ENCODE assay signal across 7 mouse cellular contexts in genomic region chr5:122693431-122694207, GRCm38 (mm10). TPM values are rescaled to one million over a fixed set of nuclear protein-coding genes. Genes with fewer than 3 reads are reported as not detected.
DNase-seq lines count a peak whose midpoint lies in the region; ATAC-seq lines count a peak whose summit lies in the region.

No protein-coding gene starts in this region.

- peak; percentile 52 for ATAC-seq in forebrain, embryonic 14.5 days
- ATAC-seq in kidney, embryonic 14.5 days (ENCODE audit: low FRiP score, low TSS enrichment), result no peak

- H3K27me3 ChIP-seq in forebrain, embryonic 14.5 days (replicated peaks; ENCODE audit: control insufficient read depth, insufficient read depth, low read length), result no peaks in the 10 kb centered on the region
- no peaks in the 10 kb centered on the region for H3K27me3 ChIP-seq in kidney, embryonic 14.5 days (ENCODE audit: control insufficient read depth, insufficient read depth, low read length)

- no peak overlapping the region for H3K9ac ChIP-seq in forebrain, embryonic 14.5 days (ENCODE audit: low read length)
- H3K9ac ChIP-seq in kidney, embryonic 14.5 days (ENCODE audit: low read depth, low read length), result no peak overlapping the region

- no peaks in the 10 kb centered on the region for H3K36me3 ChIP-seq in forebrain, embryonic 14.5 days (ENCODE audit: control insufficient read depth, insufficient read depth, low read length)
- no peaks in the 10 kb centered on the region for H3K36me3 ChIP-seq in kidney, embryonic 14.5 days (ENCODE audit: control insufficient read depth, insufficient read depth, low read length)

- H3K4me2 ChIP-seq in forebrain, embryonic 14.5 days (ENCODE audit: low read length), result no peak overlapping the region
- H3K4me2 ChIP-seq in kidney, embryonic 14.5 days (replicated peaks; ENCODE audit: low read depth, low read length), result no peak overlapping the region

- 23% methylated on average over 13 of the region's 13 CpGs for WGBS in forebrain, embryonic 14.5 days
- WGBS in kidney, embryonic 14.5 days, result 43% methylated on average over 13 of the region's 13 CpGs

- no peaks in the 10 kb centered on the region for H3K9me3 ChIP-seq in forebrain, embryonic 14.5 days (replicated peaks; ENCODE audit: control insufficient read depth, low read length)
- H3K9me3 ChIP-seq in kidney, embryonic 14.5 days (ENCODE audit: control insufficient read depth, low read length), result no peaks in the 10 kb centered on the region

- H3K27ac ChIP-seq in forebrain, embryonic 14.5 days (ENCODE audit: low read depth, low read length), result peak overlapping the region; percentile 48; the same call in 1 of the 2 replicates
- H3K27ac ChIP-seq in kidney, embryonic 14.5 days (ENCODE audit: low read depth, low read length), result no peak overlapping the region

- H3K4me3 ChIP-seq in forebrain, embryonic 14.5 days (ENCODE audit: low read depth, low read length), result no peak overlapping the region
- H3K4me3 ChIP-seq in kidney, embryonic 14.5 days (ENCODE audit: low read length), result no peak overlapping the region

- DNase-seq in right cerebral cortex, adult 18-20 months, result peak; percentile 55
- DNase-seq in right cerebral cortex, adult 2 months (ENCODE audit: low spot score in 2 of 2), result no peak
- peak; percentile 70 for DNase-seq in forebrain, embryonic 14.5 days (ENCODE audit: low spot score)
- peak; percentile 86 for DNase-seq in mesoderm, embryonic 11.5 days (ENCODE audit: low read depth, low spot score)
- DNase-seq in yolk sac, embryonic 10.5 days (ENCODE audit: low spot score), result peak; percentile 43
- no peak for DNase-seq in ovary, postnatal 14 days (ENCODE audit: low spot score)

- H3K4me1 ChIP-seq in forebrain, embryonic 14.5 days (ENCODE audit: control insufficient read depth, insufficient read depth, low read length), result 0 out of 2 replicates have a peak, but pooled peaks cover 5% of the 10 kb centered on the region
- H3K4me1 ChIP-seq in kidney, embryonic 14.5 days (ENCODE audit: control insufficient read depth, insufficient read depth, low read length), result 0 out of 2 replicates have a peak, but pooled peaks cover 5% of the 10 kb centered on the region

RNA-seq across cellular contexts. Expression of gene P2rx4, which starts 13.7 kb away (rescaled TPM):
- 6.6 and 8.6 TPM in 2 replicates for polyA plus RNA-seq in forebrain, embryonic 14.5 days (2014; fragmentation: Nextera tagmentation; extraction: Ambion mirVana)
- 14.0 and 14.8 TPM in 2 replicates for polyA plus RNA-seq in kidney, embryonic 14.5 days (2014; fragmentation: Nextera tagmentation; extraction: Ambion mirVana)

RNA-seq across cellular contexts. Expression of gene P2rx7, which starts 49.9 kb away (rescaled TPM):
- polyA plus RNA-seq in forebrain, embryonic 14.5 days (2014; fragmentation: Nextera tagmentation; extraction: Ambion mirVana), result 1.5 and 1.7 TPM in 2 replicates
- polyA plus RNA-seq in kidney, embryonic 14.5 days (2014; fragmentation: Nextera tagmentation; extraction: Ambion mirVana), result 0.56 and 1.1 TPM in 2 replicates

Comparison
In these comparisons a context has a peak if more than half of its experiments do, and no peak if none do; other contexts are left out.
1. DNase-seq: peak in right cerebral cortex, adult 18-20 months (single experiment), forebrain, embryonic 14.5 days (single experiment), mesoderm, embryonic 11.5 days (single experiment) and yolk sac, embryonic 10.5 days (single experiment); none in right cerebral cortex, adult 2 months (0 of 2) and ovary, postnatal 14 days (single experiment).